Mouse (Mus musculus) neural tube, embryonic 13.5 days (tissue): ENCODE measurements at regions not wholly inside any gene's neighbourhood (a gene's known extent, or its start where the extent isn't known, plus 50 kb on each side); places are given as distances from the start of the nearest gene placed in this dataset.

ENCODE experiments used
- ATAC-seq: fragments of 200-750 bp; cut with Nextera tagmentation; 2 replicates; pipeline ENCODE4 v1.8.0; 2017; ENCODE audit warnings: low read depth, mild to moderate bottlenecking, moderate TSS enrichment, moderate library complexity
- H3K27ac ChIP-seq: fragments of 300-500 bp; sonication (generic); replicated peaks from 2 replicates; pipeline ENCODE4 v1.5.1; 2015; ENCODE audit warnings: moderate library complexity, mild to moderate bottlenecking, inconsistent platforms
- H3K27me3 ChIP-seq: fragments of 300-500 bp; sonication (generic); 2 replicates; pipeline ENCODE4 v1.6.1; 2015; ENCODE audit warnings: mild to moderate bottlenecking, inconsistent platforms
- H3K36me3 ChIP-seq: fragments of 300-500 bp; sonication (generic); 2 replicates; pipeline ENCODE4 v1.6.1; 2015; ENCODE audit warnings: mild to moderate bottlenecking, inconsistent platforms
- H3K4me1 ChIP-seq: fragments of 300-500 bp; sonication (generic); replicated peaks from 2 replicates; pipeline ENCODE4 v1.6.1; 2015; ENCODE audit warnings: inconsistent platforms
- H3K4me2 ChIP-seq: fragments of 300-500 bp; sonication (generic); 2 replicates; pipeline ENCODE4 v1.6.1; 2015; ENCODE audit warnings: inconsistent platforms, mild to moderate bottlenecking, moderate library complexity
- H3K4me3 ChIP-seq: fragments of 300-500 bp; sonication (generic); 2 replicates; pipeline ENCODE4 v1.5.1; 2015; ENCODE audit warnings: mild to moderate bottlenecking, inconsistent platforms
- H3K9ac ChIP-seq: fragments of 300-500 bp; sonication (generic); 2 replicates; pipeline ENCODE4 v1.6.1; 2015; ENCODE audit warnings: moderate library complexity, mild to moderate bottlenecking, inconsistent platforms
- H3K9me3 ChIP-seq: fragments of 300-500 bp; sonication (generic); 2 replicates; pipeline ENCODE4 v1.6.1; 2016; ENCODE audit warnings: inconsistent platforms
- WGBS: fragments of 180-500 bp; shearing (Covaris S2); methylation state at CpG from one replicate; pipeline ENCODE4 v1.1.7; 2015; 5-methylcytosine and 5-hydroxymethylcytosine counted together

DNA sequence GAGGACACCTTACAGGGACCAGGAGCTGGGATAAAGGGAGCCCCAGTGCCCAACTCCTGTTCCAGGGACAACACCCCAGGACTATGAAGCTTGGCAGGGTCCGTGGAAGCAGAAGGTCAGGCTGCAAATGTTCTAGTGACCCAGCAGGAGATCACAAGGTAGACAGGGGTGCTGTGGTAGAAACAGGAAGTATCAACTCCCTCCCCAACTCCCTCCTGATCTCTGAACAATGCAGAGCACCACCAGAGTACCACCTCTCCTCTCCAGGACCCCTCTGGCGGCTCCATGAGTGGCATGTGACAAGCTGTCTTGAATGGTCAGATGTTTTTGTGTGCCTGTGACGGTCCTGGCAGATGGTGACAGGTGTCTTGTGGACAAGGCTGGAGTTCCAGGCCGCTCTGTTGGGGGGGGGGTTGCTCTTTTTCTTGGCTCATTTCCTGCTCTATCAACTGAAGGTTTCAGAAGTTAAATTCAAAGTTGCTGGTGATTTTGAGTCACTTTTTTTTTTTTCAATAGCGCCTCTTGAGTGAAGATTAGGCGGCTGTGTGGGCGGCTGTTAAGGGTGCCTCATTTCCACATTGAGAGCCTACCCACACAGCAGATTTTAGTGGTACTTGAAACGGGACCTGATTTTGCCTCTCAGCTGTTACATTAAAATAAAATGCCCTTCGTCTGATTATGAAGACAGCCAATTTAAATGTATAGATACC lies 73.1 kb upstream of the 2410004P03Rik start:
- no peaks in the 10 kb centered on the region for H3K36me3 ChIP-seq
- H3K27ac ChIP-seq = no peak overlapping the region
- no peak overlapping the region for H3K4me3 ChIP-seq
- no peaks in the 10 kb centered on the region for H3K27me3 ChIP-seq
- 82% methylated on average over 9 of the region's 9 CpGs for WGBS
- no peak overlapping the region for H3K4me2 ChIP-seq
- H3K9ac ChIP-seq = no peak overlapping the region
- ATAC-seq = no peak
- no peaks in the 10 kb centered on the region for H3K9me3 ChIP-seq
- peaks cover 5% of the 10 kb centered on the region; the same call in 1 of the 2 replicates for H3K4me1 ChIP-seq

- peaks cover 11% of the 10 kb centered on the region for H3K4me1 ChIP-seq
These were observed 60.3 kb upstream of the 2410004P03Rik start for GRCm38 (mm10) chr12:17071691-17072454.

DNA sequence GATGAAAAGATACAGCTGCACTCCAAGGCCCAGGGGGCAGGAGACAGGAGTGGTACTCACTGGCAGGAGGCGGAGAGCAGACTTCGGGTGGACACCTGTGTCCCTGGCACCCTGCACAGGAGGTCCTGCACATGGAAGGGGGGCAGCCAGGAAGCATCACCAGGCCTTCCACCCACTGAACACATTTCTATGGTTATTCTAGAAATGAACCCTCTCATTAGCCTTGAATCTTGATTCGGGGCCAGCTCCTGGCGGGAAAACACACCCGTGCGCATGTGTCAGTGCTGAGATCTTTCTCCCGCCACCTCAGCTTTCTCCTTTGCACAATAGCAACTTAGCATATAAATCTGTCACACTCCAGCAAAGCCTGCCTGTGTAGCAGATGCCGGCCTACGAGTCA lies 58.3 kb upstream of the 2410004P03Rik start:
- Histone ChIP-seq H3K36me3 (no peaks in the 10 kb centered on the region), H3K4me3 (no peak overlapping the region), H3K9me3 (no peaks in the 10 kb centered on the region), H3K4me1 (peaks cover 11% of the 10 kb centered on the region), H3K9ac (no peak overlapping the region), H3K27ac (no peak overlapping the region), H3K4me2 (no peak overlapping the region), H3K27me3 (no peaks in the 10 kb centered on the region)
- 30% methylated on average over 9 of the region's 9 CpGs for WGBS
- peak; percentile 71 for ATAC-seq

More at GRCm38 (mm10) chr12:17071691-17072454, 60.3 kb upstream of the 2410004P03Rik start:
- no peak for ATAC-seq
- no peak overlapping the region for H3K27ac ChIP-seq
- H3K4me2 ChIP-seq = no peak overlapping the region
- H3K4me3 ChIP-seq = no peak overlapping the region
- H3K36me3 ChIP-seq = no peaks in the 10 kb centered on the region
- H3K9me3 ChIP-seq = no peaks in the 10 kb centered on the region
- no peak overlapping the region for H3K9ac ChIP-seq
- H3K27me3 ChIP-seq = no peaks in the 10 kb centered on the region
- WGBS = 91% methylated on average over 15 of the region's 15 CpGs

- no peak overlapping the region for H3K4me3 ChIP-seq
- 77% methylated on average over 5 of the region's 5 CpGs for WGBS
- no peak overlapping the region for H3K27ac ChIP-seq
These were observed 57.6 kb upstream of the 2410004P03Rik start for GRCm38 (mm10) chr12:17069161-17069560.

GRCm38 (mm10) chr12:17063920-17064319 lies 52.4 kb upstream of the 2410004P03Rik start:
- Histone ChIP-seq H3K9me3 (no peaks in the 10 kb centered on the region), H3K4me2 (no peak overlapping the region), H3K27ac (no peak overlapping the region), H3K4me1 (peaks cover 34% of the 10 kb centered on the region), H3K9ac (no peak overlapping the region), H3K36me3 (no peaks in the 10 kb centered on the region), H3K4me3 (no peak overlapping the region), H3K27me3 (no peaks in the 10 kb centered on the region; the same call in 1 of the 2 replicates)
- WGBS = 54% methylated on average over 5 of the region's 5 CpGs
- ATAC-seq = no peak

More at GRCm38 (mm10) chr12:17069161-17069560, 57.6 kb upstream of the 2410004P03Rik start:
- ATAC-seq = no peak
- H3K9me3 ChIP-seq = no peaks in the 10 kb centered on the region
- no peak overlapping the region for H3K4me2 ChIP-seq
- H3K27me3 ChIP-seq = no peaks in the 10 kb centered on the region
- H3K4me1 ChIP-seq = peaks cover 11% of the 10 kb centered on the region
- no peaks in the 10 kb centered on the region for H3K36me3 ChIP-seq
- H3K9ac ChIP-seq = no peak overlapping the region
